Mouse (Mus musculus) lung, embryonic 16.5 days (tissue): ENCODE measurements around the gene Micall1. TPM values are rescaled to one million over a fixed set of nuclear protein-coding genes. Genes with fewer than 3 reads are reported as not detected.

Experiments
- ATAC-seq: fragments of 200-750 bp; cut with Nextera tagmentation; 2 replicates; pipeline ENCODE4 v1.8.0; 2017; ENCODE audit warnings: low read depth, mild to moderate bottlenecking, moderate library complexity
- H3K27ac ChIP-seq: fragments of 300-500 bp; sonication (generic); 2 replicates; pipeline ENCODE4 v1.5.1; 2014; ENCODE audit warnings: mild to moderate bottlenecking, control low read depth, low read length
- H3K27me3 ChIP-seq: fragments of 300-500 bp; sonication (generic); 2 replicates; pipeline ENCODE4 v1.6.1; 2014; ENCODE audit warnings: low read depth, low read length, mixed read lengths; ENCODE audit not compliant: control insufficient read depth, insufficient read depth
- H3K36me3 ChIP-seq: fragments of 300-500 bp; sonication (generic); 2 replicates; pipeline ENCODE4 v1.6.1; 2014; ENCODE audit warnings: low read length; ENCODE audit not compliant: control insufficient read depth, insufficient read depth
- H3K4me1 ChIP-seq: fragments of 300-500 bp; sonication (generic); replicated peaks from 2 replicates; pipeline ENCODE4 v1.6.1; 2014; ENCODE audit warnings: low read length, mixed read lengths; ENCODE audit not compliant: control insufficient read depth, insufficient read depth
- H3K4me2 ChIP-seq: fragments of 300-500 bp; sonication (generic); 2 replicates; pipeline ENCODE4 v1.6.1; 2014; ENCODE audit warnings: low read depth, low read length, control low read depth
- H3K4me3 ChIP-seq: fragments of 300-500 bp; sonication (generic); 2 replicates; pipeline ENCODE4 v1.5.1; 2014; ENCODE audit warnings: mild to moderate bottlenecking, low read length, control low read depth
- H3K9ac ChIP-seq: fragments of 300-500 bp; sonication (generic); 2 replicates; pipeline ENCODE4 v1.6.1; 2014; ENCODE audit warnings: low read length, control low read depth
- H3K9me3 ChIP-seq: fragments of 300-500 bp; sonication (generic); 2 replicates; pipeline ENCODE4 v1.6.1; 2016; ENCODE audit warnings: low read length; ENCODE audit not compliant: control insufficient read depth
- WGBS: fragments of 180-500 bp; shearing (Covaris S2); extraction: QIAGEN DNeasy Blood & Tissue Kit; methylation state at CpG from one replicate; pipeline ENCODE4 v1.1.7; 2014; 5-methylcytosine and 5-hydroxymethylcytosine counted together
- polyA plus RNA-seq: library from polyadenylated mRNA; unstranded; fragments of >200 nt; fragmentation: Nextera tagmentation; extraction: Ambion mirVana; gene quantifications from 2 replicates; pipeline ENCODE4 v1.2.1, GENCODE M21; 2015

Gene Micall1
- polyA plus RNA-seq, 1 experiment from 2014 or later: 6.9 TPM

- Histone ChIP-seq H3K27ac (no peak overlapping the region), H3K36me3 (peaks cover 18% of the 10 kb centered on the region), H3K4me2 (no peak overlapping the region), H3K9ac (no peak overlapping the region), H3K9me3 (peaks cover 1% of the 10 kb centered on the region; the same call in 1 of the 2 replicates), H3K4me1 (peaks cover 14% of the 10 kb centered on the region), H3K4me3 (no peak overlapping the region), H3K27me3 (no peaks in the 10 kb centered on the region)
- 77% methylated on average over 6 of the region's 6 CpGs for WGBS
- no peak for ATAC-seq
These were observed 24.5 kb downstream of the Micall1 start for GRCm38 (mm10) chr15:79133191-79133661.

- Histone ChIP-seq H3K4me3 (no peak overlapping the region), H3K9ac (no peak overlapping the region), H3K36me3 (peaks cover 14% of the 10 kb centered on the region), H3K27me3 (no peaks in the 10 kb centered on the region), H3K27ac (no peak overlapping the region), H3K9me3 (no peaks in the 10 kb centered on the region), H3K4me2 (no peak overlapping the region), H3K4me1 (peaks cover 14% of the 10 kb centered on the region)
- no peak for ATAC-seq
- 86% methylated on average over 9 of the region's 9 CpGs for WGBS
These were observed 26.0 kb downstream of the Micall1 start for GRCm38 (mm10) chr15:79134496-79135270.

GRCm38 (mm10) chr15:79135332-79135731, 26.6 kb downstream of the Micall1 start:
- no peak overlapping the region for H3K4me3 ChIP-seq
- no peaks in the 10 kb centered on the region for H3K27me3 ChIP-seq
- H3K27ac ChIP-seq: no peak overlapping the region
- H3K36me3 ChIP-seq: peaks cover 8% of the 10 kb centered on the region
- 71% methylated on average over 9 of the region's 9 CpGs for WGBS
- H3K4me2 ChIP-seq: no peak overlapping the region
- no peaks in the 10 kb centered on the region for H3K9me3 ChIP-seq
- ATAC-seq: no peak
- H3K4me1 ChIP-seq: peaks cover 13% of the 10 kb centered on the region
- no peak overlapping the region for H3K9ac ChIP-seq

GRCm38 (mm10) chr15:79135783-79136575, 27.3 kb downstream of the Micall1 start:
- Histone ChIP-seq H3K4me1 (peaks cover 12% of the 10 kb centered on the region; the same call in 1 of the 2 replicates), H3K27me3 (no peaks in the 10 kb centered on the region), H3K4me2 (no peak overlapping the region), H3K4me3 (no peak overlapping the region), H3K9me3 (no peaks in the 10 kb centered on the region), H3K36me3 (peaks cover 7% of the 10 kb centered on the region), H3K27ac (no peak overlapping the region), H3K9ac (no peak overlapping the region)
- 62% methylated on average over 11 of the region's 11 CpGs for whole genome bisulfite sequencing
- peak; percentile 46; the same call in 1 of the 2 replicates for ATAC-seq

- Histone ChIP-seq H3K4me3 (no peak overlapping the region), H3K4me2 (no peak overlapping the region), H3K4me1 (peaks cover 15% of the 10 kb centered on the region), H3K9me3 (no peaks in the 10 kb centered on the region), H3K27me3 (no peaks in the 10 kb centered on the region), H3K36me3 (peaks cover 4% of the 10 kb centered on the region), H3K27ac (no peak overlapping the region), H3K9ac (no peak overlapping the region)
- no peak for ATAC-seq
- WGBS: 59% methylated on average over 10 of the region's 10 CpGs
These were observed 30.9 kb downstream of the Micall1 start for GRCm38 (mm10) chr15:79139640-79140039.

- under 1% methylated on average over 57 of the region's 57 CpGs for WGBS
- no peaks in the 10 kb centered on the region for H3K9me3 ChIP-seq
- H3K4me2 ChIP-seq: peak within 1 kb of the TSS; percentile 98
- peak within 1 kb of the TSS; percentile 82 for H3K4me3 ChIP-seq
- H3K9ac ChIP-seq: peak within 1 kb of the TSS; percentile 83
- H3K27ac ChIP-seq: no peak within 1 kb of the TSS
- peaks cover 13% of the 10 kb centered on the region for H3K4me1 ChIP-seq
- no peaks in the 10 kb centered on the region for H3K27me3 ChIP-seq
- peak; percentile 93 for ATAC-seq
- peaks cover 16% of the 10 kb centered on the region for H3K36me3 ChIP-seq
These were observed 32.3 kb downstream of the Micall1 start, which contains the start of the genes Polr2f and 1700088E04Rik for GRCm38 (mm10) chr15:79140866-79141565. Gene Polr2f, plus strand, starts transcription at chr15:79141009. Gene 1700088E04Rik, minus strand, starts transcription at chr15:79141253.

DNA sequence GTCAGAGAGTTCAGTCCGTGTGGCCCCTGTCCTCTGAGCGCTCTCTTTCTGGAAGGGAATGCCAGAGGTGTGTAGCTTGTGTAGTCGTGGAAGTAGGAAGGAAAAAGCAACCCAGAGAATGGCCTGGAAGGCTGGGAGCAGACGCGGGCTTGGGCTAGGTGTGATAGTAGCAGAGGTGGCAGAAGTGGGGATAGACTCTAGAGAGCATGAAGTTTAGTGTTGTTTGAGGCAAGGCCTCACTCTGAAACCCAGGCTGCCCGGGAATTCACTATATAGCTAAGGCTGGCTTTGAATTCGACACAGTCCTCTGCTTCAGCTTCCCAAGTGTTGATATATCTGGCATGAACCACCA, 32.8 kb downstream of the Micall1 start:
- H3K4me3 ChIP-seq: peak overlapping the region; percentile 82
- under 1% methylated on average over 7 of the region's 7 CpGs for WGBS

GRCm38 (mm10) chr15:79143316-79143715, 34.6 kb downstream of the Micall1 start:
- H3K4me3 ChIP-seq: no peak overlapping the region
- H3K9ac ChIP-seq: no peak overlapping the region
- H3K27ac ChIP-seq: no peak overlapping the region
- no peak for ATAC-seq
- no peaks in the 10 kb centered on the region for H3K27me3 ChIP-seq
- peaks cover 31% of the 10 kb centered on the region for H3K36me3 ChIP-seq
- no peaks in the 10 kb centered on the region for H3K9me3 ChIP-seq
- H3K4me1 ChIP-seq: peaks cover 13% of the 10 kb centered on the region
- no peak overlapping the region for H3K4me2 ChIP-seq
- WGBS: 83% methylated on average over 12 of the region's 12 CpGs

More for the DNA sequence above, 32.8 kb downstream of the Micall1 start:
- ATAC-seq: no peak; the same call in 1 of the 2 replicates
- H3K27me3 ChIP-seq: no peaks in the 10 kb centered on the region
- peak overlapping the region; percentile 83 for H3K9ac ChIP-seq
- no peaks in the 10 kb centered on the region for H3K9me3 ChIP-seq
- peaks cover 19% of the 10 kb centered on the region for H3K36me3 ChIP-seq
- no peak overlapping the region for H3K27ac ChIP-seq
- H3K4me1 ChIP-seq: peaks cover 13% of the 10 kb centered on the region
- H3K4me2 ChIP-seq: peak overlapping the region; percentile 98
